Mouse (Mus musculus) brain, embryonic 14.5 days (tissue): ENCODE measurements at regions not wholly inside any gene's neighbourhood (a gene's known extent, or its start where the extent isn't known, plus 50 kb on each side); places are given as distances from the start of the nearest gene placed in this dataset.

Experiments used
- CTCF ChIP-seq: fragments of 200-500 bp; IDR thresholded peaks from 2 replicates; pipeline ENCODE4 v1.5.1; 2012; ENCODE audit warnings: inconsistent platforms, mild to moderate bottlenecking, moderate library complexity, borderline replicate concordance; ENCODE audit not compliant: insufficient read depth, insufficient read length; ENCODE audit errors: extremely low read depth
- POLR2A ChIP-seq: fragments of 200-500 bp; IDR thresholded peaks from 2 replicates; pipeline ENCODE4 v1.6.1; 2012; ENCODE audit warnings: mild to moderate bottlenecking, inconsistent platforms, borderline replicate concordance; ENCODE audit not compliant: poor library complexity, insufficient read depth, insufficient read length, severe bottlenecking; ENCODE audit errors: extremely low read depth

- TF ChIP-seq POLR2A (no peak), CTCF (no peak)
These were observed 137.4 kb upstream of the Nampt start for GRCm38 (mm10) chr12:32681910-32682309.
